In genomic region chr4:132515369-132516155, GRCm38 (mm10) we compare ENCODE assay signal across 8 mouse cellular contexts. TPM values are rescaled to one million over a fixed set of nuclear protein-coding genes. Genes with fewer than 3 reads are reported as not detected.
DNase-seq lines count a peak whose midpoint lies in the region; ATAC-seq lines count a peak whose summit lies in the region.

No protein-coding gene starts in this region.

- H3K4me3 ChIP-seq in hindbrain, embryonic 13.5 days = peak overlapping the region; percentile 42

- H3K9ac ChIP-seq in hindbrain, embryonic 13.5 days = peak overlapping the region; percentile 53; the same call in 1 of the 2 replicates

- peak overlapping the region; percentile 83 for H3K4me2 ChIP-seq in hindbrain, embryonic 13.5 days

- H3K27me3 ChIP-seq in hindbrain, embryonic 13.5 days = peaks cover 8% of the 10 kb centered on the region

- peaks cover 17% of the 10 kb centered on the region for H3K4me1 ChIP-seq in hindbrain, embryonic 13.5 days (replicated peaks)

- no peaks in the 10 kb centered on the region for H3K36me3 ChIP-seq in hindbrain, embryonic 13.5 days

- peak; percentile 92 for ATAC-seq in hindbrain, embryonic 13.5 days (ENCODE audit: low FRiP score)

- WGBS in hindbrain, embryonic 13.5 days = 23% methylated on average over 22 of the region's 22 CpGs

- peak; percentile 98 for DNase-seq in NIH3T3 (ENCODE audit: low read depth)
- DNase-seq in cerebellum, postnatal 10 days = peak; percentile 95 to 96
- peak; percentile 88 to 94 for DNase-seq in frontal cortex, postnatal 10 days (ENCODE audit: low spot score in 2 of 2)
- peak; percentile 56 to 75 for DNase-seq in layer of hippocampus, postnatal 25 days (ENCODE audit: extremely low spot score in 1 of 2, low spot score in 1 of 2)
- peak; percentile 98 for DNase-seq in lung, postnatal 25 days (ENCODE audit: low spot score)
- DNase-seq in retina, embryonic 14.5 days (ENCODE audit: low spot score) = peak; percentile 96
- peak; percentile 86 for DNase-seq in thymus, postnatal 4 days

- H3K9me3 ChIP-seq in hindbrain, embryonic 13.5 days = no peaks in the 10 kb centered on the region

- H3K27ac ChIP-seq in hindbrain, embryonic 13.5 days = peak overlapping the region; percentile 67

RNA-seq across cellular contexts. Expression of gene Sesn2, which starts 5.3 kb away (rescaled TPM):
- 6.6 and 8.1 TPM in 2 replicates for polyA plus RNA-seq in hindbrain, embryonic 13.5 days (2015; fragmentation: Nextera tagmentation; extraction: Ambion mirVana)
- total RNA-seq in layer of hippocampus, postnatal 25 days (2021) = 10 to 100 TPM; 13.2 to 13.3 TPM

RNA-seq across cellular contexts. Expression of gene Atpif1, which starts 17.9 kb away (rescaled TPM):
- polyA plus RNA-seq in hindbrain, embryonic 13.5 days (2015; fragmentation: Nextera tagmentation; extraction: Ambion mirVana) = 1,428 and 1,433 TPM in 2 replicates
- total RNA-seq in layer of hippocampus, postnatal 25 days (2021) = 100 to 1,000 TPM; 461 to 496 TPM

RNA-seq across cellular contexts. Expression of gene Dnajc8, which starts 19.8 kb away (rescaled TPM):
- 154 and 156 TPM in 2 replicates for polyA plus RNA-seq in hindbrain, embryonic 13.5 days (2015; fragmentation: Nextera tagmentation; extraction: Ambion mirVana)
- total RNA-seq in layer of hippocampus, postnatal 25 days (2021) = 10 to 100 TPM; 84.5 to 88.5 TPM

RNA-seq across cellular contexts. Expression of gene Ptafr, which starts 48.3 kb away (rescaled TPM):
- polyA plus RNA-seq in hindbrain, embryonic 13.5 days (2015; fragmentation: Nextera tagmentation; extraction: Ambion mirVana) = 0.82 and 0.83 TPM in 2 replicates
- 1 to 10 TPM; 1.4 to 1.9 TPM for total RNA-seq in layer of hippocampus, postnatal 25 days (2021)

RNA-seq across cellular contexts. Expression of gene Med18, which starts 51.8 kb away (rescaled TPM):
- 18.5 and 20.6 TPM in 2 replicates for polyA plus RNA-seq in hindbrain, embryonic 13.5 days (2015; fragmentation: Nextera tagmentation; extraction: Ambion mirVana)
- total RNA-seq in layer of hippocampus, postnatal 25 days (2021) = 1 to 10 TPM; 9.2 to 9.4 TPM

Comparison
In these comparisons a context has a peak if more than half of its experiments do, and no peak if none do; other contexts are left out.
1. Peak in every context shown above with its lines: DNase-seq, ATAC-seq, H3K4me3 ChIP-seq and H3K27ac ChIP-seq.